Mouse (Mus musculus): ENCODE data around the gene Sipa1l1. TPM values are rescaled to one million over a fixed set of nuclear protein-coding genes. Genes with fewer than 3 reads are reported as not detected.

The Sipa1l1 gene
- polyA plus RNA-seq, 1 experiment from 2014 or later = 23.8 TPM

- H3K9ac ChIP-seq = no peak overlapping the region
Measured at GRCm38 (mm10) chr12:82196615-82197146, 27.6 kb downstream of the Sipa1l1 start.

DNA sequence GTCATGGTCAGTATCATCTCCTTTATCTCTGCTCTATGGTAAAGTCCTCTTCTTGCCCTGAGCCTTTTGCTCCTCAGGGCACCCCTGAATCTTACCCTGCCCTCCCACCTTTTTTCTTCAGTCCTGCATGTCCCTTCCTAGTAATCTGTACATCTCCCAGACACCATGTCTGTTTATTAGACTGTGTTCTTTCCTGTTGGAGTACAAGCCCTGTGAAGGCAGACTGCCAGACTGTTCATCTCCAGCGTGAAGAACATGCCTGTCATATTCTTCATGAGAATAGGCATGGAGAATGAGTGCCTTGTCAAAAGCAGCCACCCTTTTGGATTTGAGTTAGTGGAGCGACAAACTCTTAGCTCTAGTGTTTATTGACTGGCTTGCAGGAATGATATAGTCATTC is 28.1 kb downstream of the Sipa1l1 start:
- 44% methylated on average over 2 of the region's 2 CpGs for WGBS
- ATAC-seq = no peak
- no peaks in the 10 kb centered on the region for H3K36me3 ChIP-seq
- H3K4me1 ChIP-seq (replicated peaks) = peaks cover 14% of the 10 kb centered on the region
- no peak overlapping the region for H3K9ac ChIP-seq
- no peak overlapping the region for H3K4me3 ChIP-seq (replicated peaks)
- no peaks in the 10 kb centered on the region for H3K9me3 ChIP-seq
- H3K27ac ChIP-seq = no peak overlapping the region
- H3K4me2 ChIP-seq (replicated peaks) = no peak overlapping the region
- no peaks in the 10 kb centered on the region for H3K27me3 ChIP-seq (replicated peaks)

More at GRCm38 (mm10) chr12:82196615-82197146, 27.6 kb downstream of the Sipa1l1 start:
- no peaks in the 10 kb centered on the region for H3K9me3 ChIP-seq
- H3K4me1 ChIP-seq (replicated peaks) = peaks cover 14% of the 10 kb centered on the region
- 51% methylated on average over 7 of the region's 7 CpGs for WGBS
- no peaks in the 10 kb centered on the region for H3K27me3 ChIP-seq (replicated peaks)
- no peak overlapping the region for H3K4me2 ChIP-seq (replicated peaks)
- H3K27ac ChIP-seq = no peak overlapping the region
- ATAC-seq = no peak
- H3K4me3 ChIP-seq (replicated peaks) = no peak overlapping the region
- H3K36me3 ChIP-seq = no peaks in the 10 kb centered on the region

GRCm38 (mm10) chr12:82199286-82199685 is 30.2 kb downstream of the Sipa1l1 start:
- no peaks in the 10 kb centered on the region for H3K9me3 ChIP-seq
- H3K4me1 ChIP-seq (replicated peaks) = peaks cover 11% of the 10 kb centered on the region
- WGBS = 90% methylated on average over 6 of the region's 6 CpGs
- no peaks in the 10 kb centered on the region for H3K36me3 ChIP-seq
- H3K27me3 ChIP-seq (replicated peaks) = no peaks in the 10 kb centered on the region
- no peak overlapping the region for H3K4me2 ChIP-seq (replicated peaks)
- no peak overlapping the region for H3K9ac ChIP-seq
- ATAC-seq = no peak
- no peak overlapping the region for H3K27ac ChIP-seq
- H3K4me3 ChIP-seq (replicated peaks) = no peak overlapping the region

GRCm38 (mm10) chr12:82204106-82204505 is 35.0 kb downstream of the Sipa1l1 start:
- WGBS = 84% methylated on average over 6 of the region's 6 CpGs
- H3K4me3 ChIP-seq (replicated peaks) = no peak overlapping the region
- H3K27ac ChIP-seq = no peak overlapping the region
- no peak overlapping the region for H3K4me2 ChIP-seq (replicated peaks)
- H3K9ac ChIP-seq = no peak overlapping the region
- no peaks in the 10 kb centered on the region for H3K9me3 ChIP-seq
- no peak for ATAC-seq
- no peaks in the 10 kb centered on the region for H3K27me3 ChIP-seq (replicated peaks)
- H3K36me3 ChIP-seq = no peaks in the 10 kb centered on the region
- H3K4me1 ChIP-seq (replicated peaks) = peaks cover 10% of the 10 kb centered on the region

DNA sequence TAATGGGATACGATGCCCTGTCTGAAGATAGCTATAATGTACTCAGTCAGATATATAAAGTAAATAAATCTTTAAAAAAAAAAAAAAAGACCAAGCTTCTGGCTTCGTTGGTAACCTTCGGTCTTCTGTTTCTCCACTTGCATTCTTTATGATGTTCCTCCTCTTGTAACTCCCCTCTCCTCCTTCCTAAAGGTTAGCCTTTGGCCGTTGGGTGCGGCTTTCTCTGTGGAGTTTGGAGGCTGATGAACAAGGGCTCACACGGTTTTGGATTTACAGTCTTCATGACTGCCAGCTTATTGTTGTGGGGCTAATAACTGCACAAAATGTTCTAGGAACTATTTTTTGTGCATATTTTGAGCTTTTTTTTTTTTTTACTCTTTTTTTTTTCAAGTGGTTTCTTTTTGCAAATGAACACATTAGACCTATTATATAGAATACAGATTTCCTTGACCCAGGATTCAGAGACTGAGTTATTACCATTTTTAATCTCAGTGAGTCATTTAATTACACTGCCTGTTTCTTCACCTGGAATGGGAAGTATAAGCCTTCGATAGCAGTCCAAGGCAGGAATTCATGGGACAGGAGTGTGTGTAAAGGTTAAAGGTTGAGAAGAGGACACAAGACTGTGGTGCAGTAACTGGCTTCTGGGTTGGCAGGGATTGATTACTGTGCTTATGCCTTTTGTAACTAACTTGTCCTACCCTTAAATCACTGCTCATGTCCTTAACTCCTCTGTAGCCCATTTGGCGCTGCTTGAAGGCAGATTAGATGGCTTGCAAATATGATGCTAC is 37.9 kb downstream of the Sipa1l1 start:
- no peak overlapping the region for H3K4me3 ChIP-seq (replicated peaks)
- ATAC-seq = peak; percentile 63
- no peaks in the 10 kb centered on the region for H3K36me3 ChIP-seq
- H3K27ac ChIP-seq = no peak overlapping the region
- no peaks in the 10 kb centered on the region for H3K27me3 ChIP-seq (replicated peaks)
- no peak overlapping the region for H3K4me2 ChIP-seq (replicated peaks)
- peaks cover 10% of the 10 kb centered on the region for H3K4me1 ChIP-seq (replicated peaks)
- H3K9me3 ChIP-seq = no peaks in the 10 kb centered on the region
- 59% methylated on average over 8 of the region's 8 CpGs for WGBS
- no peak overlapping the region for H3K9ac ChIP-seq

- H3K27ac ChIP-seq = no peak overlapping the region
- no peak for ATAC-seq
- H3K27me3 ChIP-seq (replicated peaks) = no peaks in the 10 kb centered on the region
- no peak overlapping the region for H3K9ac ChIP-seq
- H3K4me1 ChIP-seq (replicated peaks) = peaks cover 8% of the 10 kb centered on the region
- H3K4me3 ChIP-seq (replicated peaks) = no peak overlapping the region
- H3K4me2 ChIP-seq (replicated peaks) = no peak overlapping the region
- no peaks in the 10 kb centered on the region for H3K9me3 ChIP-seq
- WGBS = 78% methylated on average over 3 of the region's 3 CpGs
- H3K36me3 ChIP-seq = no peaks in the 10 kb centered on the region
Measured at GRCm38 (mm10) chr12:82208046-82208445, 38.9 kb downstream of the Sipa1l1 start.

GRCm38 (mm10) chr12:82208611-82209010 is 39.5 kb downstream of the Sipa1l1 start:
- Histone ChIP-seq H3K27ac (no peak overlapping the region), H3K36me3 (no peaks in the 10 kb centered on the region), H3K4me2 (replicated peaks) (no peak overlapping the region), H3K4me1 (replicated peaks) (peaks cover 5% of the 10 kb centered on the region), H3K9me3 (no peaks in the 10 kb centered on the region), H3K4me3 (replicated peaks) (no peak overlapping the region), H3K27me3 (replicated peaks) (no peaks in the 10 kb centered on the region), H3K9ac (no peak overlapping the region)
- WGBS = 81% methylated on average over 4 of the region's 4 CpGs
- ATAC-seq = no peak

GRCm38 (mm10) chr12:82209753-82210152 is 40.6 kb downstream of the Sipa1l1 start:
- peaks cover 5% of the 10 kb centered on the region for H3K4me1 ChIP-seq (replicated peaks)
- H3K4me2 ChIP-seq (replicated peaks) = no peak overlapping the region
- H3K27ac ChIP-seq = no peak overlapping the region
- H3K36me3 ChIP-seq = no peaks in the 10 kb centered on the region
- WGBS = 15% methylated on average over 2 of the region's 2 CpGs
- H3K4me3 ChIP-seq (replicated peaks) = no peak overlapping the region
- ATAC-seq = no peak
- H3K9ac ChIP-seq = no peak overlapping the region
- H3K9me3 ChIP-seq = no peaks in the 10 kb centered on the region
- no peaks in the 10 kb centered on the region for H3K27me3 ChIP-seq (replicated peaks)

DNA sequence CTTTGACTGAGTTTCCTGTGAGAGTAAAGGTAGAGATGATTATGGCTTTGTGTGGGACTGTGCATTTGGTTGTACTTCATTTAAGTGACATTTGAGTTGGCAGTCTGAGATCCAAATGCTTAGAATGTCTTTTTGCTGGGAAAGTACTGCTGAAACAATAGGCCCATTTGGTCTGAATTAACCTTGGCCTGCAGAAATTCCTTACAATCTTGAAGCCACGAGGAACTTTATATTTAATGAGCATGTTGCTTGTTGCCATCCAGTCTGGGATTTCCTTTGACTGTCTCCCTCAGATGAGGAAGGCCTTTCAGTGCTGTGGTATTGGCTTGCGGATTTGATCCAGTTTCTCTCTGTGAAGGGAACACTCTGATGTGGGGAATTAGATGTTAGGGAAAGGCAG is 43.9 kb downstream of the Sipa1l1 start:
- no peaks in the 10 kb centered on the region for H3K36me3 ChIP-seq
- H3K9ac ChIP-seq = no peak overlapping the region
- no peaks in the 10 kb centered on the region for H3K9me3 ChIP-seq
- no peak overlapping the region for H3K4me3 ChIP-seq (replicated peaks)
- no peaks in the 10 kb centered on the region for H3K4me1 ChIP-seq (replicated peaks)
- H3K27ac ChIP-seq = no peak overlapping the region
- 78% methylated on average over 2 of the region's 2 CpGs for WGBS
- no peak for ATAC-seq
- H3K27me3 ChIP-seq (replicated peaks) = no peaks in the 10 kb centered on the region
- no peak overlapping the region for H3K4me2 ChIP-seq (replicated peaks)

DNA sequence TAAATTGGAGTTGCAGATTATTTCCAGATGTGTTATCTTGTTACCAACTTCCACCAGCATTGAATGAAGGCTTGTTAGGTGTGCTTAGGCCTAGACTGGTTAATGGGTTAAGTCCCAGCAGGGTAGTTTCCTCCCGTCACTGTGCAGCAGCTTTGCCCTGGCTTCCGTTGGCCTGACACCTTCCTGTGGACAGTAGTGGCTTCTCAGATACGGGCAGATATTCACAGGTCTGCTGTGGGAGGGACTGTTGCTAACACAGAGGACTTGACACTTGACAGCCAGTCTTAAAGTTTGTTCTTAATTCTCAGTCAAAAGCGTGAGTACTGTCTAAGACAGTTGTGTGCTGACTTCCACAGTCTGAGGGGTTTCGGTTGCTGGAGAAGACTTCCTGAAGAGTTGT is 45.8 kb downstream of the Sipa1l1 start:
- Histone ChIP-seq H3K4me1 (replicated peaks) (no peaks in the 10 kb centered on the region), H3K27ac (no peak overlapping the region), H3K27me3 (replicated peaks) (no peaks in the 10 kb centered on the region), H3K4me3 (replicated peaks) (no peak overlapping the region), H3K9ac (no peak overlapping the region), H3K4me2 (replicated peaks) (no peak overlapping the region), H3K36me3 (no peaks in the 10 kb centered on the region), H3K9me3 (no peaks in the 10 kb centered on the region)
- ATAC-seq = no peak
- WGBS = 73% methylated on average over 5 of the region's 5 CpGs

- WGBS = 73% methylated on average over 6 of the region's 6 CpGs
- ATAC-seq = no peak
- Histone ChIP-seq H3K27me3 (replicated peaks) (no peaks in the 10 kb centered on the region), H3K36me3 (no peaks in the 10 kb centered on the region), H3K4me2 (replicated peaks) (no peak overlapping the region), H3K4me3 (replicated peaks) (no peak overlapping the region), H3K4me1 (replicated peaks) (no peaks in the 10 kb centered on the region), H3K27ac (no peak overlapping the region), H3K9ac (no peak overlapping the region), H3K9me3 (no peaks in the 10 kb centered on the region)
Measured at GRCm38 (mm10) chr12:82216801-82217553, 47.9 kb downstream of the Sipa1l1 start.

GRCm38 (mm10) chr12:82218201-82218600 is 49.1 kb downstream of the Sipa1l1 start:
- ATAC-seq = no peak
- H3K9me3 ChIP-seq = no peaks in the 10 kb centered on the region
- no peaks in the 10 kb centered on the region for H3K4me1 ChIP-seq (replicated peaks)
- no peaks in the 10 kb centered on the region for H3K27me3 ChIP-seq (replicated peaks)
- no peak overlapping the region for H3K4me2 ChIP-seq (replicated peaks)
- no peak overlapping the region for H3K4me3 ChIP-seq (replicated peaks)
- no peak overlapping the region for H3K27ac ChIP-seq
- H3K9ac ChIP-seq = no peak overlapping the region
- WGBS = 85% methylated on average over 7 of the region's 7 CpGs
- no peaks in the 10 kb centered on the region for H3K36me3 ChIP-seq

Measured in intestine, embryonic 15.5 days (tissue).